Mouse (Mus musculus) intestine, postnatal 0 days (tissue): ENCODE results near the gene Cobl. TPM values are rescaled to one million over a fixed set of nuclear protein-coding genes. Genes with fewer than 3 reads are reported as not detected.

Experiments used
- ATAC-seq: fragments of 200-750 bp; cut with Nextera tagmentation; 2 replicates; pipeline ENCODE4 v1.8.0; 2017; ENCODE audit warnings: mild to moderate bottlenecking, moderate TSS enrichment, moderate library complexity
- H3K27ac ChIP-seq: fragments of 300-500 bp; sonication (generic); 2 replicates; pipeline ENCODE4 v1.5.1; 2014; ENCODE audit warnings: mild to moderate bottlenecking, low read depth, low read length, moderate library complexity
- H3K27me3 ChIP-seq: fragments of 300-500 bp; sonication (generic); replicated peaks from 2 replicates; pipeline ENCODE4 v1.6.1; 2014; ENCODE audit warnings: low read length, mixed read lengths; ENCODE audit not compliant: control insufficient read depth, insufficient read depth
- H3K36me3 ChIP-seq: fragments of 300-500 bp; sonication (generic); 2 replicates; pipeline ENCODE4 v1.6.1; 2014; ENCODE audit warnings: mild to moderate bottlenecking, moderate library complexity; ENCODE audit not compliant: control insufficient read depth, insufficient read depth
- H3K4me1 ChIP-seq: fragments of 300-500 bp; sonication (generic); replicated peaks from 2 replicates; pipeline ENCODE4 v1.6.1; 2014; ENCODE audit warnings: antibody characterized with exemption, low read length, mixed read lengths; ENCODE audit not compliant: control insufficient read depth, insufficient read depth
- H3K4me2 ChIP-seq: fragments of 300-500 bp; sonication (generic); replicated peaks from 2 replicates; pipeline ENCODE4 v1.6.1; 2014; ENCODE audit warnings: low read depth, mild to moderate bottlenecking, moderate library complexity
- H3K4me3 ChIP-seq: fragments of 300-500 bp; sonication (generic); 2 replicates; pipeline ENCODE4 v1.5.1; 2014; ENCODE audit warnings: low read depth, low read length
- H3K9ac ChIP-seq: fragments of 300-500 bp; sonication (generic); 2 replicates; pipeline ENCODE4 v1.6.1; 2014; ENCODE audit warnings: mild to moderate bottlenecking, low read depth, low read length
- H3K9me3 ChIP-seq: fragments of 300-500 bp; sonication (generic); 2 replicates; pipeline ENCODE4 v1.6.1; 2016; ENCODE audit warnings: mixed run types; ENCODE audit not compliant: control insufficient read depth
- CTCF ChIP-seq: sonication (generic); IDR thresholded peaks from 2 replicates; pipeline ENCODE4 v1.5.1; 2016; ENCODE audit warnings: low read depth, mild to moderate bottlenecking, control low read depth, antibody characterized with exemption, moderate library complexity
- WGBS: fragments of 180-500 bp; shearing (Covaris S2); extraction: QIAGEN DNeasy Blood & Tissue Kit; methylation state at CpG from one replicate; pipeline ENCODE4 v1.1.7; 2014; 5-methylcytosine and 5-hydroxymethylcytosine counted together
- polyA plus RNA-seq: library from polyadenylated mRNA; unstranded; fragments of >200 nt; fragmentation: Nextera tagmentation; extraction: Ambion mirVana; gene quantifications from 2 replicates; pipeline ENCODE4 v1.2.1, GENCODE M21; 2015

Gene Cobl
- polyA plus RNA-seq, 1 experiment from 2014 or later, result 6.3 TPM

DNA sequence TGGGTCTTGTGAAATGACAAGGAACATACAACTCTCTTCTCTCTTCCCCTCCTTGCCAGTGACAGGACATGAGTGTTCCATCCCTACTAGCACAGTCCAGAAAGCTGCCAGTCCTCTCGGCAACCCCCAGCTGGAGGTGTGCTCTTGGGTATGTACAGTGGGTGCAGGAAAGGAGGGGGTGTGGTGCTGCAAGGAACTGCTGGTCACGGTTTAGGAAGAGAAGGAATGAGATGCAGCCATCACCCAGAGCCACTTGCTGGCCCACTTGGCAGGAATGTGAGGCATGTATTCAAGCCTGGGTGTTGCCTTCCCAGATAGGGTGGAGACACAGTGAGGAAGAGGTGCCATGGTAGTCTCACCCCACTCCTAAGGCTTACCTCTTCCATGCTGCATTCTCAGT is 40.6 kb downstream of the Cobl start:
- no peak for TF ChIP-seq CTCF
- no peak for ATAC-seq
- no peak overlapping the region for H3K4me2 ChIP-seq
- no peak overlapping the region for H3K4me3 ChIP-seq
- no peaks in the 10 kb centered on the region for H3K4me1 ChIP-seq
- H3K36me3 ChIP-seq, result no peaks in the 10 kb centered on the region
- no peak overlapping the region; the same call in 1 of the 2 replicates for H3K27ac ChIP-seq
- H3K27me3 ChIP-seq, result no peaks in the 10 kb centered on the region
- WGBS, result 66% methylated on average over 2 of the region's 2 CpGs
- no peaks in the 10 kb centered on the region for H3K9me3 ChIP-seq
- H3K9ac ChIP-seq, result no peak overlapping the region

- H3K4me2 ChIP-seq, result no peak overlapping the region
- no peak for ATAC-seq
- no peak overlapping the region for H3K27ac ChIP-seq
- H3K4me1 ChIP-seq, result no peaks in the 10 kb centered on the region
- no peak overlapping the region for H3K4me3 ChIP-seq
- H3K9ac ChIP-seq, result no peak overlapping the region
- 80% methylated on average over 5 of the region's 5 CpGs for WGBS
- H3K9me3 ChIP-seq, result no peaks in the 10 kb centered on the region
- no peak for TF ChIP-seq CTCF
- H3K36me3 ChIP-seq, result no peaks in the 10 kb centered on the region
- no peaks in the 10 kb centered on the region for H3K27me3 ChIP-seq
These were observed 43.6 kb downstream of the Cobl start for GRCm38 (mm10) chr11:12421183-12421582.

GRCm38 (mm10) chr11:12420146-12420545 is 44.6 kb downstream of the Cobl start:
- no peak overlapping the region for H3K4me2 ChIP-seq
- no peak overlapping the region for H3K9ac ChIP-seq
- ATAC-seq, result no peak
- H3K27ac ChIP-seq, result no peak overlapping the region
- 77% methylated on average over 3 of the region's 3 CpGs for WGBS
- H3K4me1 ChIP-seq, result no peaks in the 10 kb centered on the region
- no peak overlapping the region for H3K4me3 ChIP-seq
- no peaks in the 10 kb centered on the region for H3K36me3 ChIP-seq
- no peaks in the 10 kb centered on the region for H3K9me3 ChIP-seq
- TF ChIP-seq CTCF, result no peak
- no peaks in the 10 kb centered on the region for H3K27me3 ChIP-seq

GRCm38 (mm10) chr11:12416899-12417298 is 47.9 kb downstream of the Cobl start:
- no peaks in the 10 kb centered on the region for H3K27me3 ChIP-seq
- TF ChIP-seq CTCF, result no peak
- H3K9me3 ChIP-seq, result no peaks in the 10 kb centered on the region
- 81% methylated on average over 7 of the region's 7 CpGs for WGBS
- H3K4me2 ChIP-seq, result no peak overlapping the region
- H3K36me3 ChIP-seq, result no peaks in the 10 kb centered on the region
- H3K4me3 ChIP-seq, result no peak overlapping the region
- H3K27ac ChIP-seq, result no peak overlapping the region
- no peak for ATAC-seq
- H3K4me1 ChIP-seq, result no peaks in the 10 kb centered on the region
- H3K9ac ChIP-seq, result no peak overlapping the region

- 48% methylated on average over 3 of the region's 3 CpGs for WGBS
- no peak for TF ChIP-seq CTCF
- Histone ChIP-seq H3K27me3 (no peaks in the 10 kb centered on the region), H3K27ac (no peak overlapping the region), H3K4me1 (no peaks in the 10 kb centered on the region), H3K9ac (no peak overlapping the region), H3K4me2 (no peak overlapping the region), H3K4me3 (no peak overlapping the region), H3K9me3 (no peaks in the 10 kb centered on the region), H3K36me3 (no peaks in the 10 kb centered on the region)
- no peak for ATAC-seq
These were observed 49.4 kb downstream of the Cobl start for GRCm38 (mm10) chr11:12415329-12415728.

- no peak for TF ChIP-seq CTCF
- 42% methylated on average over 1 of the region's 1 CpGs for WGBS
- Histone ChIP-seq H3K36me3 (no peaks in the 10 kb centered on the region), H3K4me3 (no peak overlapping the region), H3K4me2 (0 out of 2 replicates have a peak overlapping the region, but pooled peaks have one; percentile 30), H3K27me3 (no peaks in the 10 kb centered on the region), H3K9ac (no peak overlapping the region), H3K9me3 (no peaks in the 10 kb centered on the region), H3K4me1 (no peaks in the 10 kb centered on the region), H3K27ac (peak overlapping the region; percentile 70)
- peak; percentile 65 for ATAC-seq
These were observed 52.8 kb downstream of the Cobl start for GRCm38 (mm10) chr11:12411950-12412349.
